Mouse (Mus musculus): Measurements from ENCODE around the gene Pnpla2. TPM values are rescaled to one million over a fixed set of nuclear protein-coding genes. Genes with fewer than 3 reads are reported as not detected.
A peak's percentile ranks its signal among the peaks of the same experiment; 100 is the strongest.

Pnpla2 gene
- polyA plus RNA-seq, 1 experiment from 2014 or later: 17.6 TPM

GRCm38 (mm10) chr7:141466607-141467148 lies 11.7 kb downstream of the Pnpla2 start:
- WGBS: 61% methylated on average over 10 of the region's 10 CpGs
- ATAC-seq (ENCODE audit: low read depth): no peak
- peaks cover 22% of the 10 kb centered on the region for H3K36me3 ChIP-seq
- peak overlapping the region; percentile 61 for H3K4me3 ChIP-seq
- H3K27ac ChIP-seq (replicated peaks): no peak overlapping the region
- no peaks in the 10 kb centered on the region for H3K9me3 ChIP-seq
- H3K4me1 ChIP-seq (replicated peaks): peaks cover 61% of the 10 kb centered on the region
- H3K4me2 ChIP-seq: peak overlapping the region; percentile 75
- peaks cover 54% of the 10 kb centered on the region for H3K27me3 ChIP-seq
- H3K9ac ChIP-seq: peak overlapping the region; percentile 81

GRCm38 (mm10) chr7:141467230-141468030 lies 12.4 kb downstream of the Pnpla2 start, which contains the start of gene Cd151:
Gene Cd151, plus strand, starts transcription at chr7:141467392.
- peaks cover 55% of the 10 kb centered on the region for H3K4me1 ChIP-seq (replicated peaks)

DNA sequence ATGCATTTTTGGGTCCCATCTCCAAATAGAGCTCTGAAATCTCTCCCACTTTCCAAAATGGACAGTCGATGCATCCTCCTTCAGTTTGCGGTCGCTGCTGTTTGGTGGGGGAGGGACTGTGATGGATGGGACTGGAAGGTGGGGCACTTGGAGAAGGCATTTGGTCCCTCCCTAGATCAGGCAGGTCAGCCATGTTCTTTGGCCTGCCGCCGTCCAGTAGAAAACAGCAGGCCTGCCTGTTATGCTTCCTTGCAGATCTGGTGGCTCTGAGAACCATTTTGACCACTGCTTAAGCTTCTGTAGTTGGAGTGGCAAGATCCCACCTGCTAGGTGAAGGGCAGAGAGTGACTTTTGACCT lies 13.1 kb downstream of the Pnpla2 start:
- WGBS: 16% methylated on average over 5 of the region's 5 CpGs
- Histone ChIP-seq H3K4me1 (replicated peaks) (peaks cover 55% of the 10 kb centered on the region), H3K4me3 (peak overlapping the region; percentile 61), H3K27ac (replicated peaks) (peak overlapping the region; percentile 94), H3K9me3 (no peaks in the 10 kb centered on the region), H3K36me3 (peaks cover 34% of the 10 kb centered on the region), H3K4me2 (peak overlapping the region; percentile 75), H3K9ac (peak overlapping the region; percentile 81), H3K27me3 (peaks cover 39% of the 10 kb centered on the region)
- ATAC-seq (ENCODE audit: low read depth): peak; percentile 17; the same call in 1 of the 2 replicates

More at GRCm38 (mm10) chr7:141467230-141468030, 12.4 kb downstream of the Pnpla2 start, which contains the start of gene Cd151:
- peak within 1 kb of the TSS; percentile 61 for H3K4me3 ChIP-seq
- peaks cover 28% of the 10 kb centered on the region for H3K36me3 ChIP-seq
- peak within 1 kb of the TSS; percentile 81 for H3K9ac ChIP-seq
- 1% methylated on average over 52 of the region's 52 CpGs for WGBS
- peak within 1 kb of the TSS; percentile 94 for H3K27ac ChIP-seq (replicated peaks)
- peak; percentile 54 for ATAC-seq (ENCODE audit: low read depth)
- H3K9me3 ChIP-seq: no peaks in the 10 kb centered on the region
- peaks cover 47% of the 10 kb centered on the region for H3K27me3 ChIP-seq
- H3K4me2 ChIP-seq: peak within 1 kb of the TSS; percentile 75

- Histone ChIP-seq H3K4me2 (peak overlapping the region; percentile 75), H3K27ac (replicated peaks) (peak overlapping the region; percentile 94), H3K9ac (peak overlapping the region; percentile 81), H3K4me1 (replicated peaks) (peaks cover 60% of the 10 kb centered on the region), H3K27me3 (peaks cover 34% of the 10 kb centered on the region), H3K36me3 (peaks cover 34% of the 10 kb centered on the region), H3K4me3 (peak overlapping the region; percentile 61), H3K9me3 (no peaks in the 10 kb centered on the region)
- WGBS: 14% methylated on average over 8 of the region's 8 CpGs
- peak; percentile 87 for ATAC-seq (ENCODE audit: low read depth)
These were observed 13.7 kb downstream of the Pnpla2 start for GRCm38 (mm10) chr7:141468522-141469211.

- peaks cover 27% of the 10 kb centered on the region for H3K27me3 ChIP-seq
- H3K36me3 ChIP-seq: peaks cover 34% of the 10 kb centered on the region
- ATAC-seq (ENCODE audit: low read depth): no peak
- 79% methylated on average over 6 of the region's 6 CpGs for WGBS
- no peaks in the 10 kb centered on the region for H3K9me3 ChIP-seq
- peak overlapping the region; percentile 94 for H3K27ac ChIP-seq (replicated peaks)
- peaks cover 67% of the 10 kb centered on the region for H3K4me1 ChIP-seq (replicated peaks)
- H3K9ac ChIP-seq: peak overlapping the region; percentile 81
- peak overlapping the region; percentile 61 for H3K4me3 ChIP-seq
- H3K4me2 ChIP-seq: peak overlapping the region; percentile 75
These were observed 14.4 kb downstream of the Pnpla2 start for GRCm38 (mm10) chr7:141469352-141469751.

DNA sequence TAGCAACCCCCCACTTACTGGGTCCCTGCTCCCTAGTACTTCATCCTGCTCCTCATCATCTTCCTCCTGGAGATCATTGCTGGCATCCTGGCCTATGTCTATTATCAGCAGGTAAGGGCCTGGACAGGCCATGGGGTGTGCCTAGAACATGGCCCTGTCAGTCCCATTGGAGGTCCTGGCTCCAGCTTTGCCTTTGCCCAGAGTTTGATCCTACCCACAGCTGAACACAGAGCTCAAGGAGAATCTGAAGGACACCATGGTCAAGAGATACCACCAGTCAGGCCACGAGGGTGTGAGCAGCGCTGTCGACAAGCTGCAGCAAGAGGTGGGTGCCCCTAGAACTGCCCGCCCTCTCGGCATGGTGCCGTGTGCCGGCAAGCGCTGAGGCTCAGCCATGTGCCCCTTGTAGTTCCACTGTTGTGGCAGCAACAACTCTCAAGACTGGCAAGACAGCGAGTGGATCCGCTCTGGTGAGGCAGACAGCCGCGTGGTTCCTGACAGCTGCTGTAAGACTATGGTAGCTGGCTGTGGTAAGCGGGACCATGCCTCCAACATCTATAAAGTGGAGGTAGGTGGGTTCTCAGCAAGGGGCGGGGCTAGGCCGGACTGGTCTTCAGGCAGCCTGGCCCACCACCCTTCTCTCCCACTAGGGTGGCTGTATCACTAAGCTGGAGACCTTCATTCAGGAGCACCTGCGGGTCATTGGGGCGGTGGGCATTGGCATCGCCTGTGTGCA lies 15.1 kb downstream of the Pnpla2 start:
- 0 out of 2 replicates have a peak overlapping the region, but pooled peaks have one; percentile 61 for H3K4me3 ChIP-seq
- 91% methylated on average over 18 of the region's 18 CpGs for WGBS
- H3K4me1 ChIP-seq (replicated peaks): peaks cover 63% of the 10 kb centered on the region
- H3K27me3 ChIP-seq: peaks cover 20% of the 10 kb centered on the region
- H3K9me3 ChIP-seq: no peaks in the 10 kb centered on the region
- H3K36me3 ChIP-seq: peaks cover 34% of the 10 kb centered on the region
- H3K4me2 ChIP-seq: peak overlapping the region; percentile 75
- H3K9ac ChIP-seq: peak overlapping the region; percentile 81
- 0 out of 2 replicates have a peak overlapping the region, but pooled peaks have one; percentile 94 for H3K27ac ChIP-seq (replicated peaks)
- ATAC-seq (ENCODE audit: low read depth): no peak

GRCm38 (mm10) chr7:141470637-141470944 lies 15.6 kb downstream of the Pnpla2 start:
- Histone ChIP-seq H3K4me2 (no peak overlapping the region), H3K9me3 (no peaks in the 10 kb centered on the region), H3K27me3 (peaks cover 16% of the 10 kb centered on the region), H3K9ac (no peak overlapping the region), H3K4me3 (no peak overlapping the region), H3K27ac (replicated peaks) (no peak overlapping the region), H3K36me3 (peaks cover 34% of the 10 kb centered on the region), H3K4me1 (replicated peaks) (peaks cover 64% of the 10 kb centered on the region)
- WGBS: 92% methylated on average over 10 of the region's 10 CpGs
- ATAC-seq (ENCODE audit: low read depth): no peak

GRCm38 (mm10) chr7:141471236-141471635 lies 16.2 kb downstream of the Pnpla2 start:
- H3K36me3 ChIP-seq: peaks cover 34% of the 10 kb centered on the region
- no peak overlapping the region for H3K4me2 ChIP-seq
- no peak overlapping the region for H3K4me3 ChIP-seq
- 96% methylated on average over 1 of the region's 1 CpGs for WGBS
- H3K4me1 ChIP-seq (replicated peaks): peaks cover 70% of the 10 kb centered on the region
- no peak overlapping the region for H3K27ac ChIP-seq (replicated peaks)
- H3K27me3 ChIP-seq: peaks cover 16% of the 10 kb centered on the region
- no peak for ATAC-seq (ENCODE audit: low read depth)
- H3K9me3 ChIP-seq: no peaks in the 10 kb centered on the region
- no peak overlapping the region for H3K9ac ChIP-seq

DNA sequence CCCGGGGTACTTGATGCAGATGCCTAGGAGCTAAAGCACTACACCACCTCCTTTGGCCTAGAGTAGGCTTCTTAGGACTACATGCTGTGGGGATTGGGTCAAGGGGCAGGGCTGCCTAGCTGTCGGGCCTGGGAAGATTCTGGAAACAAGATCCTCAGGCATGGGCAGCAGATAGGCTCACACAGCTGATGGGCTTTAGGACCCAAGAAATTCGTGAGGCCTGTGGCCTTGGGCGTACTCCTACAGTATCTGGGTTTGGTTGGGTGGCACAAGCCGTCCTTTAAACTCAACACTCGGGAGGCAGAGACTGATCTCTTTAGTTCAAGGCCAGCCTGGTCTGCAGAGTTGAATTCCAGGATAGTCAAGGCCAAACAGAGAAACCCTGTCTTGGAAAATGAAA lies 17.2 kb downstream of the Pnpla2 start:
- no peak for ATAC-seq (ENCODE audit: low read depth)
- WGBS: 85% methylated on average over 6 of the region's 6 CpGs
- Histone ChIP-seq H3K4me1 (replicated peaks) (peaks cover 71% of the 10 kb centered on the region), H3K4me3 (no peak overlapping the region), H3K36me3 (peaks cover 34% of the 10 kb centered on the region), H3K4me2 (no peak overlapping the region), H3K27me3 (peaks cover 16% of the 10 kb centered on the region), H3K9me3 (no peaks in the 10 kb centered on the region), H3K9ac (0 out of 2 replicates have a peak overlapping the region, but pooled peaks have one; percentile 17), H3K27ac (replicated peaks) (no peak overlapping the region)

GRCm38 (mm10) chr7:141472763-141473162 lies 17.8 kb downstream of the Pnpla2 start:
- 92% methylated on average over 6 of the region's 6 CpGs for WGBS
- no peak overlapping the region for H3K4me2 ChIP-seq
- peaks cover 22% of the 10 kb centered on the region for H3K27me3 ChIP-seq
- ATAC-seq (ENCODE audit: low read depth): no peak
- no peak overlapping the region for H3K4me3 ChIP-seq
- no peak overlapping the region for H3K27ac ChIP-seq (replicated peaks)
- H3K4me1 ChIP-seq (replicated peaks): peaks cover 72% of the 10 kb centered on the region
- no peaks in the 10 kb centered on the region for H3K9me3 ChIP-seq
- H3K36me3 ChIP-seq: peaks cover 34% of the 10 kb centered on the region
- H3K9ac ChIP-seq: no peak overlapping the region

DNA sequence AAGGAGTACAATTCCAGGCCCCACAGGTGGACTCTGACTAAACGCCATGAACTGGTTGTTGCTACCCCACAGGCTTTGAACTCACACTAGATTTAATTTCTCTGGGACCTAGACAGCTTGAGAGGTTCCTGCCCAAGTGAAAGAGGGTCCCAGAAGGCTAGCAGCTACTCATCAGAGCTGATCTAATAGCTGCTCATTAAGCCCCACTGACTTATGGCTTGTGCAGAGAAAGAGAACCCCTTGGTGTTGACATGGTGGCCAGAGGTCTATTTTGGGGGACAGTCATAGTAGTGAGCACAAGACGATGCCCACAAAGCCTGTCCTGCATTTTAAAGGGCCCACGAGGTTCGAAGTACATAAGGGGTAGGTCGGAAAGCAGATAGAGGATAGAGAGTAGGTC lies 19.2 kb downstream of the Pnpla2 start:
- Histone ChIP-seq H3K27ac (replicated peaks) (0 out of 2 replicates have a peak overlapping the region, but pooled peaks have one; percentile 88), H3K4me1 (replicated peaks) (peaks cover 59% of the 10 kb centered on the region), H3K36me3 (peaks cover 34% of the 10 kb centered on the region), H3K9me3 (no peaks in the 10 kb centered on the region), H3K9ac (peak overlapping the region; percentile 82), H3K27me3 (peaks cover 29% of the 10 kb centered on the region), H3K4me2 (peak overlapping the region; percentile 94), H3K4me3 (peak overlapping the region; percentile 59)
- WGBS: 7% methylated on average over 5 of the region's 5 CpGs
- no peak for ATAC-seq (ENCODE audit: low read depth)

All from neural tube, embryonic 13.5 days (tissue).